Mouse (Mus musculus): ENCODE results near the gene Uhrf1bp1. TPM values are rescaled to one million over a fixed set of nuclear protein-coding genes. Genes with fewer than 3 reads are reported as not detected.

The Uhrf1bp1 gene
- polyA plus RNA-seq, 1 experiment from 2014 or later: 9.3 TPM

GRCm38 (mm10) chr17:27922174-27922712, 66.0 kb downstream of the Uhrf1bp1 start:
- Histone ChIP-seq H3K27me3 (no peaks in the 10 kb centered on the region), H3K4me1 (replicated peaks) (peaks cover 18% of the 10 kb centered on the region), H3K9me3 (no peaks in the 10 kb centered on the region), H3K4me3 (replicated peaks) (no peak overlapping the region), H3K4me2 (no peak overlapping the region), H3K27ac (no peak overlapping the region), H3K9ac (replicated peaks) (no peak overlapping the region), H3K36me3 (peaks cover 19% of the 10 kb centered on the region; the same call in 1 of the 2 replicates)
- ATAC-seq (ENCODE audit: insufficient number of reproducible peaks, insufficient read depth, low FRiP score, low TSS enrichment, low read depth): no peak
- 76% methylated on average over 11 of the region's 11 CpGs for WGBS

DNA sequence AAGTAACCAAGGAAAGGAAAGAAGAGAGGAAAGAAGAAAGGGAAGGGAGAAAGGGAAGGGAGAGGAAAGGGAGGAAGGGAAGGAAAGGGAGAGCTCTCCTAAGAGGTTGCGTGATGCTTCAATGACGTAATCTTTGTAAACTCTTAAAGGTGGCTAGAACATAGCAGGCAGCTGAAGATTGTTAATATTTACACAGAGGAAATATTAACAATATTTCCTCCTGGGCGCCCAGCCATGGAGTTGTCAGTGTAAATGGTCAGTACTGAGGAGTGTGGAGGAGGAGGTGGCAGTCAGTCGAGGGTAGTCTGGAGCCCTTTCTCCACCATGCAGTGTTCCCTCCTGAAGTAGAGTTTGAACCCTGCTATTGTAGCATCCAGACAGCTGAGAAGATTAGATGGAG, 68.8 kb downstream of the Uhrf1bp1 start:
- peaks cover 25% of the 10 kb centered on the region; the same call in 1 of the 2 replicates for H3K36me3 ChIP-seq
- WGBS: 86% methylated on average over 4 of the region's 4 CpGs
- H3K9ac ChIP-seq (replicated peaks): no peak overlapping the region
- H3K9me3 ChIP-seq: no peaks in the 10 kb centered on the region
- H3K27ac ChIP-seq: no peak overlapping the region
- H3K4me2 ChIP-seq: no peak overlapping the region
- H3K4me1 ChIP-seq (replicated peaks): peaks cover 11% of the 10 kb centered on the region; the same call in 1 of the 2 replicates
- no peak for ATAC-seq (ENCODE audit: insufficient number of reproducible peaks, insufficient read depth, low FRiP score, low TSS enrichment, low read depth)
- no peak overlapping the region for H3K4me3 ChIP-seq (replicated peaks)
- H3K27me3 ChIP-seq: no peaks in the 10 kb centered on the region

DNA sequence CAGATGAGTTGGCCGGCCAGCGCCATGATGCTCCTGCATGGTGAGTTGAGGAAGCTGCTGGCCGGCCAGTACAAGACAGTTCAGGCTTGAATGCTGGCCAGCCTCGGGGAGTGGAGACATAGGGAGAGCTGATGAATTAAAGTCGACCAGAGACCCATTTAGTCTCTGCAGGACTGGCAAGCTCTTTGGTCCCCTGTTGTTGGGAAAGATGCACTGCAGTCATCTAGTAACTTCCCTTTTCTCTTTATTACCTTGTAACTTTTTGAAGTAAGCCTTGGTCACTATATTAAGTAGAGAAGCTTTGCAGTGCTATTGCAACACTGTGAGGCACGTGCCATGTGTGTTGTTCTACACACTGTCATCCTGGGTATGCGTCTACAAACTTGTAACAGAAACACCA, 69.3 kb downstream of the Uhrf1bp1 start:
- no peak overlapping the region for H3K4me3 ChIP-seq (replicated peaks)
- ATAC-seq (ENCODE audit: insufficient number of reproducible peaks, insufficient read depth, low FRiP score, low TSS enrichment, low read depth): no peak
- H3K9ac ChIP-seq (replicated peaks): no peak overlapping the region
- 82% methylated on average over 7 of the region's 7 CpGs for WGBS
- H3K4me1 ChIP-seq (replicated peaks): peaks cover 11% of the 10 kb centered on the region; the same call in 1 of the 2 replicates
- H3K36me3 ChIP-seq: peaks cover 25% of the 10 kb centered on the region; the same call in 1 of the 2 replicates
- no peak overlapping the region for H3K27ac ChIP-seq
- no peaks in the 10 kb centered on the region for H3K27me3 ChIP-seq
- H3K4me2 ChIP-seq: no peak overlapping the region
- H3K9me3 ChIP-seq: no peaks in the 10 kb centered on the region

DNA sequence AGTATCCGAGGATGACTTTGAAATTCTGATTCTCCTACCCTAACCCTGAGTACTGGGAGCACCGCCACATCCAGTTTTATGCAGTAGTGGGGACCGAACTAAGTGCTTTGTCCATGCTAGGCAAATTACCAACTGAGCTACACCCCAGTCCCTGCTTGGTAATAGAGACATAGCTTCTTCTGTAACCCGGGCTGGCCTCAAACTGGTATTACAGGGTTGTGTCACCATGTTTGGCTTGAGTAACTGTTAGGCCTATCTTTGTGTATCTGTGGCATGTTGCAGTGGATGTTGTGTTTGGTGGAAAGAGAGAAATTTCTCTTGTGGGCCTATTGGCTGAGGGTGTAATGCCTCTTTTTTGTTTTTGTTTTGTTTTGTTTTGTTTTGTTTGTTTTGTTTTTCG, 74.0 kb downstream of the Uhrf1bp1 start:
- Histone ChIP-seq H3K27ac (no peak overlapping the region), H3K9me3 (no peaks in the 10 kb centered on the region), H3K36me3 (peaks cover 6% of the 10 kb centered on the region; the same call in 1 of the 2 replicates), H3K4me1 (replicated peaks) (0 out of 2 replicates have a peak, but pooled peaks cover 5% of the 10 kb centered on the region), H3K4me2 (no peak overlapping the region), H3K4me3 (replicated peaks) (no peak overlapping the region), H3K27me3 (no peaks in the 10 kb centered on the region), H3K9ac (replicated peaks) (no peak overlapping the region)
- 94% methylated on average over 5 of the region's 5 CpGs for WGBS
- no peak for ATAC-seq (ENCODE audit: insufficient number of reproducible peaks, insufficient read depth, low FRiP score, low TSS enrichment, low read depth)

DNA sequence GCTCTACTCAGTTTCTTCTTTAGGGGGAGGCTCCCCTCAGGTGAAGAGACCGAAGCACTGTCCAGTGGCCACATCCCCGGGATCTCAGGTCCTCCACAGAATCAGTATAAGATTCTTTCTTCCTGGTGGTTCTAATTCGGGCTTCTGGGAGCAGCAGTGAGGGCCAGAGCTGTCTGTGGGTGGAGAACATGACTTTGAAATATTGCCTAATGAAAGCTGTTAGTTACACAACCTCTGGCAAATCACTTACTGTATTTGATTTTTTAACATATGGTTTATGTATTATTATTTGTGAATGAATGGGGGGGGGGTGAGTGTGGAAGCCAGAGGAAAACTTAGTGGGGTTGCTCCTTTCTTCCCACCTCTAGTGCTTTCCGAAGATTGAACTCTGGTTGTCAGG, 75.6 kb downstream of the Uhrf1bp1 start:
- H3K27me3 ChIP-seq: no peaks in the 10 kb centered on the region
- no peak overlapping the region for H3K27ac ChIP-seq
- H3K4me1 ChIP-seq (replicated peaks): peaks cover 5% of the 10 kb centered on the region
- no peak overlapping the region for H3K9ac ChIP-seq (replicated peaks)
- no peak for ATAC-seq (ENCODE audit: insufficient number of reproducible peaks, insufficient read depth, low FRiP score, low TSS enrichment, low read depth)
- no peaks in the 10 kb centered on the region for H3K9me3 ChIP-seq
- H3K4me2 ChIP-seq: no peak overlapping the region
- 79% methylated on average over 4 of the region's 4 CpGs for WGBS
- H3K36me3 ChIP-seq: peaks cover 6% of the 10 kb centered on the region; the same call in 1 of the 2 replicates
- H3K4me3 ChIP-seq (replicated peaks): no peak overlapping the region

GRCm38 (mm10) chr17:27934136-27934910, 78.1 kb downstream of the Uhrf1bp1 start:
- ATAC-seq (ENCODE audit: insufficient number of reproducible peaks, insufficient read depth, low FRiP score, low TSS enrichment, low read depth): no peak
- H3K27ac ChIP-seq: no peak overlapping the region
- WGBS: 85% methylated on average over 10 of the region's 10 CpGs

GRCm38 (mm10) chr17:27935091-27935490, 78.8 kb downstream of the Uhrf1bp1 start:
- no peak overlapping the region for H3K4me2 ChIP-seq
- ATAC-seq (ENCODE audit: insufficient number of reproducible peaks, insufficient read depth, low FRiP score, low TSS enrichment, low read depth): no peak
- peaks cover 38% of the 10 kb centered on the region for H3K4me1 ChIP-seq (replicated peaks)
- no peaks in the 10 kb centered on the region for H3K9me3 ChIP-seq
- no peak overlapping the region for H3K9ac ChIP-seq (replicated peaks)
- H3K27me3 ChIP-seq: no peaks in the 10 kb centered on the region
- no peaks in the 10 kb centered on the region for H3K36me3 ChIP-seq
- H3K27ac ChIP-seq: no peak overlapping the region
- H3K4me3 ChIP-seq (replicated peaks): no peak overlapping the region
- 85% methylated on average over 3 of the region's 3 CpGs for WGBS

More at GRCm38 (mm10) chr17:27934136-27934910, 78.1 kb downstream of the Uhrf1bp1 start:
- Histone ChIP-seq H3K9ac (replicated peaks) (no peak overlapping the region), H3K36me3 (no peaks in the 10 kb centered on the region), H3K4me2 (no peak overlapping the region), H3K9me3 (no peaks in the 10 kb centered on the region), H3K27me3 (no peaks in the 10 kb centered on the region), H3K4me3 (replicated peaks) (no peak overlapping the region), H3K4me1 (replicated peaks) (peaks cover 30% of the 10 kb centered on the region)

DNA sequence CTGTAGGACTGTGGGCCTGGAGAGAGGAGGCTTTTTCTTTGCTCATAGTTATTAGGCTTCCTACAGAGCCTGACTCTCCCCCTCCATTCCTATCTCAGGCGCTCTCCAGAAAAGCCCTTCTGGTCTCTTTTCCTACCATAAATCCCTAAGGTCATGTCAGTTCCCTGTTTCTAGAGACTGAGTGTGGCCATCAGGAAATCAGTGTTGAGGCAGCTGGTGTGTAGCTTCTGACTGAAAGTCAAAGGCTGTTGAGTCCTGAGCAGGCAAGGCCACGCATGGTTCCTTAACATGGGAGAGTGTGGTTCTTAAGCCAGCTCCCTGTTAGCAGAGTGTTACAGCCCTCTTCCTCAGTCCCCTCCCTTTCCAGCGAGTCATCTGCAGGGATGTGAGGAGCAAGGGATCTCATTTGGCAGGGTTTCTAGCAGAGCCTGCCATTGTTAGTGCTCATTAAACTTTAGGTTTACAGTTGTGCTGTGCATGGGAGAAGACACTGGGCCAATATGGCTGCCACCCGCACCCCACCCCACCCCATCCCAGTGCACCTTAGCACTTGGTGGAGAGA, 80.9 kb downstream of the Uhrf1bp1 start:
- WGBS: 61% methylated on average over 4 of the region's 4 CpGs
- H3K36me3 ChIP-seq: no peaks in the 10 kb centered on the region
- H3K4me2 ChIP-seq: no peak overlapping the region
- H3K27me3 ChIP-seq: no peaks in the 10 kb centered on the region
- no peaks in the 10 kb centered on the region for H3K9me3 ChIP-seq
- no peak for ATAC-seq (ENCODE audit: insufficient number of reproducible peaks, insufficient read depth, low FRiP score, low TSS enrichment, low read depth)
- no peak overlapping the region for H3K4me3 ChIP-seq (replicated peaks)
- peaks cover 56% of the 10 kb centered on the region for H3K4me1 ChIP-seq (replicated peaks)
- no peak overlapping the region for H3K9ac ChIP-seq (replicated peaks)
- peak overlapping the region; percentile 89 for H3K27ac ChIP-seq

GRCm38 (mm10) chr17:27938121-27938754, 82.0 kb downstream of the Uhrf1bp1 start:
- Histone ChIP-seq H3K4me3 (replicated peaks) (no peak overlapping the region), H3K4me2 (0 out of 2 replicates have a peak overlapping the region, but pooled peaks have one; percentile 7), H3K4me1 (replicated peaks) (peaks cover 56% of the 10 kb centered on the region), H3K9ac (replicated peaks) (0 out of 2 replicates have a peak overlapping the region, but pooled peaks have one; percentile 12), H3K36me3 (no peaks in the 10 kb centered on the region), H3K9me3 (no peaks in the 10 kb centered on the region), H3K27ac (peak overlapping the region; percentile 89), H3K27me3 (no peaks in the 10 kb centered on the region)
- ATAC-seq (ENCODE audit: insufficient number of reproducible peaks, insufficient read depth, low FRiP score, low TSS enrichment, low read depth): no peak
- 52% methylated on average over 12 of the region's 12 CpGs for WGBS

DNA sequence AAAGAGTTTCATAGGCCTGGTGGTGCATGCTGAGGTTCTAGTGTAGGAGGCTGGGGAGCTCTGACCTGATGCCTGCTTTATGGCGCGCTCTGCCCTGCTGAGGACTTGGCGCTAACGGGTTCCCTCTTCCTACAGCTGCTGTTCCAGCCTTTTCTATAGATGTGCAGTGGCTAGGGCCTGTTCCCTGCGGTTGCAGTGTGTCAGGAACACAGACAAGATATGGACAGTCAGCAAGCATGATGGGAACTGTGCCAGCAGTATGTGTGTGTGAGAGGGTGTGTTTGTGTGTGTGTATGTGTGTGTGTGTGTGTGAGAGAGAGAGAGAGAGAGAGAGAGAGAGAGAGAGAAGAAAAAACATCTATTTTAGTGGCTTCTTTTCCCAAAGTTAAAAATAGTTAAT, 82.8 kb downstream of the Uhrf1bp1 start:
- Histone ChIP-seq H3K9ac (replicated peaks) (no peak overlapping the region), H3K9me3 (no peaks in the 10 kb centered on the region), H3K4me3 (replicated peaks) (no peak overlapping the region), H3K27ac (peak overlapping the region; percentile 89), H3K36me3 (no peaks in the 10 kb centered on the region), H3K4me2 (peak overlapping the region; percentile 7; the same call in 1 of the 2 replicates), H3K4me1 (replicated peaks) (peaks cover 56% of the 10 kb centered on the region), H3K27me3 (no peaks in the 10 kb centered on the region)
- WGBS: 62% methylated on average over 5 of the region's 5 CpGs
- no peak for ATAC-seq (ENCODE audit: insufficient number of reproducible peaks, insufficient read depth, low FRiP score, low TSS enrichment, low read depth)

GRCm38 (mm10) chr17:27940352-27940751, 84.1 kb downstream of the Uhrf1bp1 start:
- H3K27me3 ChIP-seq: no peaks in the 10 kb centered on the region
- peak overlapping the region; percentile 89 for H3K27ac ChIP-seq
- 0 out of 2 replicates have a peak overlapping the region, but pooled peaks have one; percentile 4 for H3K4me2 ChIP-seq
- no peak overlapping the region for H3K4me3 ChIP-seq (replicated peaks)
- peaks cover 62% of the 10 kb centered on the region for H3K4me1 ChIP-seq (replicated peaks)
- H3K9ac ChIP-seq (replicated peaks): no peak overlapping the region
- no peaks in the 10 kb centered on the region for H3K9me3 ChIP-seq
- no peaks in the 10 kb centered on the region for H3K36me3 ChIP-seq
- no peak for ATAC-seq (ENCODE audit: insufficient number of reproducible peaks, insufficient read depth, low FRiP score, low TSS enrichment, low read depth)
- 21% methylated on average over 4 of the region's 4 CpGs for WGBS
